Mouse (Mus musculus) erythroblast, embryonic 14.5 days (primary cell): ENCODE measurements around the gene Hoxa7.

Experiments
- GATA1 ChIP-seq: IDR thresholded peaks from 2 replicates; pipeline ENCODE4 v1.6.1; 2012; ENCODE audit warnings: low read length, inconsistent platforms, mixed read lengths
- TAL1 ChIP-seq: IDR thresholded peaks from 3 replicates; pipeline ENCODE4 v1.6.1; 2012; ENCODE audit warnings: low read length, inconsistent platforms, mixed read lengths

GRCm38 (mm10) chr6:52237346-52238154, 15.9 kb upstream of the Hoxa7 start:
- no peak for TF ChIP-seq TAL1
- TF ChIP-seq GATA1 = no peak
